Mouse (Mus musculus) hindbrain, embryonic 16.5 days (tissue): ENCODE data around the gene Bag6. TPM values are rescaled to one million over a fixed set of nuclear protein-coding genes. Genes with fewer than 3 reads are reported as not detected.
"Not testable (repeated sequence)": the region's sequence is repeated elsewhere in the genome, so short reads cannot be mapped to it uniquely, and the experiment has no call there.

Experiments
- ATAC-seq: fragments of 200-750 bp; cut with Nextera tagmentation; 2 replicates; pipeline ENCODE4 v1.8.0; 2017; ENCODE audit warnings: moderate TSS enrichment, moderate library complexity
- H3K27ac ChIP-seq: fragments of 300-500 bp; sonication (generic); 2 replicates; pipeline ENCODE4 v1.5.1; 2014; ENCODE audit warnings: low read depth, mild to moderate bottlenecking, control low read depth, low read length, moderate library complexity
- H3K27me3 ChIP-seq: fragments of 300-500 bp; sonication (generic); replicated peaks from 2 replicates; pipeline ENCODE4 v1.6.1; 2014; ENCODE audit warnings: low read length; ENCODE audit not compliant: control insufficient read depth, insufficient read depth
- H3K36me3 ChIP-seq: fragments of 300-500 bp; sonication (generic); 2 replicates; pipeline ENCODE4 v1.6.1; 2014; ENCODE audit warnings: mild to moderate bottlenecking, low read length, moderate library complexity, mixed read lengths; ENCODE audit not compliant: control insufficient read depth, insufficient read depth
- H3K4me1 ChIP-seq: fragments of 300-500 bp; sonication (generic); 2 replicates; pipeline ENCODE4 v1.6.1; 2014; ENCODE audit warnings: low read depth, low read length; ENCODE audit not compliant: control insufficient read depth, insufficient read depth
- H3K4me2 ChIP-seq: fragments of 300-500 bp; sonication (generic); 2 replicates; pipeline ENCODE4 v1.6.1; 2014; ENCODE audit warnings: mild to moderate bottlenecking, low read length, control low read depth, moderate library complexity
- H3K4me3 ChIP-seq: fragments of 300-500 bp; sonication (generic); 2 replicates; pipeline ENCODE4 v1.5.1; 2014; ENCODE audit warnings: mild to moderate bottlenecking, low read length, control low read depth, moderate library complexity
- H3K9ac ChIP-seq: fragments of 300-500 bp; sonication (generic); 2 replicates; pipeline ENCODE4 v1.6.1; 2014; ENCODE audit warnings: low read depth, mild to moderate bottlenecking, control low read depth, low read length, moderate library complexity
- H3K9me3 ChIP-seq: fragments of 300-500 bp; sonication (generic); 2 replicates; pipeline ENCODE4 v1.6.1; 2014; ENCODE audit warnings: mild to moderate bottlenecking, low read length, moderate library complexity; ENCODE audit not compliant: control insufficient read depth
- WGBS: fragments of 180-500 bp; shearing (Covaris S2); extraction: QIAGEN DNeasy Blood & Tissue Kit; methylation state at CpG from one replicate; pipeline ENCODE4 v1.1.7; 2014; 5-methylcytosine and 5-hydroxymethylcytosine counted together
- polyA plus RNA-seq: library from polyadenylated mRNA; unstranded; fragments of >200 nt; fragmentation: Nextera tagmentation; extraction: Ambion mirVana; gene quantifications from 2 replicates; pipeline ENCODE4 v1.2.1, GENCODE M21; 2015

Gene Bag6
- polyA plus RNA-seq, 1 experiment from 2014 or later = 50.9 TPM

- ATAC-seq = peak; percentile 57; the same call in 1 of the 2 replicates
- Histone ChIP-seq H3K36me3 (peaks cover 21% of the 10 kb centered on the region), H3K27me3 (no peaks in the 10 kb centered on the region), H3K4me2 (no peak overlapping the region), H3K27ac (no peak overlapping the region), H3K4me1 (peaks cover 3% of the 10 kb centered on the region), H3K9me3 (no peaks in the 10 kb centered on the region), H3K4me3 (no peak overlapping the region), H3K9ac (no peak overlapping the region)
- WGBS = 54% methylated on average over 3 of the region's 3 CpGs
These were observed 28.5 kb upstream of the Bag6 start for GRCm38 (mm10) chr17:35106522-35106921.

GRCm38 (mm10) chr17:35108097-35108496, 26.9 kb upstream of the Bag6 start, which contains the start of gene Ly6g5c:
Gene Ly6g5c, plus strand, starts transcription at chr17:35108279.
- Histone ChIP-seq H3K36me3 (peaks cover 5% of the 10 kb centered on the region), H3K27ac (no peak within 1 kb of the TSS), H3K4me2 (no peak within 1 kb of the TSS), H3K9me3 (no peaks in the 10 kb centered on the region), H3K27me3 (no peaks in the 10 kb centered on the region), H3K9ac (no peak within 1 kb of the TSS), H3K4me1 (peaks cover 3% of the 10 kb centered on the region), H3K4me3 (no peak within 1 kb of the TSS)
- ATAC-seq = no peak
- 86% methylated on average over 6 of the region's 6 CpGs for WGBS

- Histone ChIP-seq H3K27me3 (no peaks in the 10 kb centered on the region), H3K4me3 (no peak overlapping the region), H3K36me3 (peaks cover 6% of the 10 kb centered on the region), H3K27ac (no peak overlapping the region), H3K9ac (no peak overlapping the region), H3K4me2 (no peak overlapping the region), H3K9me3 (no peaks in the 10 kb centered on the region), H3K4me1 (no peaks in the 10 kb centered on the region)
- ATAC-seq = no peak
- WGBS = 62% methylated on average over 9 of the region's 9 CpGs
These were observed 23.2 kb upstream of the Bag6 start for GRCm38 (mm10) chr17:35111774-35112173.

- WGBS = 85% methylated on average over 8 of the region's 8 CpGs
- Histone ChIP-seq H3K9ac (no peak within 1 kb of the TSS; the same call in 1 of the 2 replicates), H3K27ac (no peak within 1 kb of the TSS), H3K4me1 (peaks cover 8% of the 10 kb centered on the region), H3K36me3 (peaks cover 22% of the 10 kb centered on the region), H3K9me3 (no peaks in the 10 kb centered on the region), H3K4me2 (no peak within 1 kb of the TSS), H3K27me3 (no peaks in the 10 kb centered on the region), H3K4me3 (no peak within 1 kb of the TSS)
- no peak for ATAC-seq
These were observed 19.6 kb upstream of the Bag6 start, which contains the start of gene Ly6g5b for GRCm38 (mm10) chr17:35115046-35116019. Gene Ly6g5b, minus strand, starts transcription at chr17:35115428.

- Histone ChIP-seq H3K4me2 (peak overlapping the region; percentile 83), H3K27ac (peak overlapping the region; percentile 82), H3K9me3 (no peaks in the 10 kb centered on the region), H3K27me3 (no peaks in the 10 kb centered on the region), H3K9ac (peak overlapping the region; percentile 95), H3K4me1 (peaks cover 22% of the 10 kb centered on the region), H3K4me3 (peak overlapping the region; percentile 94), H3K36me3 (peaks cover 22% of the 10 kb centered on the region)
- peak; percentile 1; the same call in 1 of the 2 replicates for ATAC-seq
- under 1% methylated on average over 32 of the region's 33 CpGs for WGBS
These were observed 14.2 kb upstream of the Bag6 start for GRCm38 (mm10) chr17:35120745-35121142.

- peak within 1 kb of the TSS; percentile 96 for H3K4me2 ChIP-seq
- H3K9me3 ChIP-seq = no peaks in the 10 kb centered on the region
- peaks cover 18% of the 10 kb centered on the region for H3K36me3 ChIP-seq
- no peaks in the 10 kb centered on the region for H3K27me3 ChIP-seq
- peaks cover 24% of the 10 kb centered on the region for H3K4me1 ChIP-seq
- H3K9ac ChIP-seq = peak within 1 kb of the TSS; percentile 95
- 0% methylated on average over 48 of the region's 50 CpGs for WGBS
- peak within 1 kb of the TSS; percentile 88 for H3K27ac ChIP-seq
- ATAC-seq = peak; percentile 96
- H3K4me3 ChIP-seq = peak within 1 kb of the TSS; percentile 94
These were observed 13.7 kb upstream of the Bag6 start, which contains the start of gene Gpank1 for GRCm38 (mm10) chr17:35121143-35121799. Gene Gpank1, plus strand, starts transcription at chr17:35121455.

- H3K9ac ChIP-seq = peak within 1 kb of the TSS; percentile 95
- peak within 1 kb of the TSS; percentile 94 for H3K4me3 ChIP-seq
- no peaks in the 10 kb centered on the region for H3K9me3 ChIP-seq
- peak within 1 kb of the TSS; percentile 96 for H3K4me2 ChIP-seq
- peak within 1 kb of the TSS; percentile 88 for H3K27ac ChIP-seq
- no peak; the same call in none of the 2 replicates for ATAC-seq
- under 1% methylated on average over 19 of the region's 19 CpGs for WGBS
- no peaks in the 10 kb centered on the region for H3K27me3 ChIP-seq
- peaks cover 28% of the 10 kb centered on the region for H3K4me1 ChIP-seq
- peaks cover 16% of the 10 kb centered on the region for H3K36me3 ChIP-seq
These were observed 13.1 kb upstream of the Bag6 start, which contains the start of gene Csnk2b for GRCm38 (mm10) chr17:35121871-35122303. Gene Csnk2b, minus strand, starts transcription at chr17:35122053.

- not testable (repeated sequence) for H3K4me2 ChIP-seq, H3K27ac ChIP-seq, H3K36me3 ChIP-seq, H3K4me3 ChIP-seq, H3K9me3 ChIP-seq, H3K27me3 ChIP-seq, H3K9ac ChIP-seq, ATAC-seq
- peaks cover 38% of the 10 kb centered on the region for H3K4me1 ChIP-seq
- 90% methylated on average over 9 of the region's 9 CpGs for WGBS
These were observed 11.7 kb upstream of the Bag6 start for GRCm38 (mm10) chr17:35123287-35123686.
